Mouse (Mus musculus): ENCODE measurements around the gene Urb2. TPM values are rescaled to one million over a fixed set of nuclear protein-coding genes. Genes with fewer than 3 reads are reported as not detected.

Urb2 gene
- polyA plus RNA-seq, 1 experiment from 2014 or later = 6.3 TPM

MicroRNAs encoded within 50 kb of the gene (microRNA counts, 519-probe panel; counts per million panel counts)
- microRNA mmu-miR-1967 = not detected

Small RNA genes lying within 50 kb of the gene (microRNA-seq; reads per million reads assigned to microRNA genes)
- not detected for gene Mir1967

Other genes with a start within 250 kb of the Urb2 start
- 85.4 and 91.8 TPM in 2 replicates for gene Rab4a, start 215.5 kb upstream of the Urb2 start, polyA plus RNA-seq (2014; fragmentation: Nextera tagmentation; extraction: Ambion mirVana)
- 4.3 and 5.4 TPM in 2 replicates for gene Ccsap, start 161.3 kb upstream of the Urb2 start, polyA plus RNA-seq (2014; fragmentation: Nextera tagmentation; extraction: Ambion mirVana)
- 9.0 and 22.7 TPM in 2 replicates for gene Acta1, start 126.8 kb upstream of the Urb2 start, polyA plus RNA-seq (2014; fragmentation: Nextera tagmentation; extraction: Ambion mirVana)
- 24.0 and 28.0 TPM in 2 replicates for gene Nup133, start 72.2 kb upstream of the Urb2 start, polyA plus RNA-seq (2014; fragmentation: Nextera tagmentation; extraction: Ambion mirVana)
- 18.9 and 20.9 TPM in 2 replicates for gene Abcb10, start 38.4 kb upstream of the Urb2 start, polyA plus RNA-seq (2014; fragmentation: Nextera tagmentation; extraction: Ambion mirVana)
- gene Taf5l, start 111 bp upstream of the Urb2 start, polyA plus RNA-seq (2014; fragmentation: Nextera tagmentation; extraction: Ambion mirVana) = 22.4 and 28.3 TPM in 2 replicates
- gene Galnt2, start 209.9 kb downstream of the Urb2 start, polyA plus RNA-seq (2014; fragmentation: Nextera tagmentation; extraction: Ambion mirVana) = 55.8 and 57.7 TPM in 2 replicates